Mouse (Mus musculus): ENCODE results near the gene Xrcc1. TPM values are rescaled to one million over a fixed set of nuclear protein-coding genes. Genes with fewer than 3 reads are reported as not detected.

The Xrcc1 gene
- polyA plus RNA-seq (2014; fragmentation: Illumina TruSeq; extraction: RNeasy Lipid Tissue Mini Kit (QIAGEN cat#74804); ENCODE audit: low read depth, low replicate concordance) = 0.74 TPM

DNA sequence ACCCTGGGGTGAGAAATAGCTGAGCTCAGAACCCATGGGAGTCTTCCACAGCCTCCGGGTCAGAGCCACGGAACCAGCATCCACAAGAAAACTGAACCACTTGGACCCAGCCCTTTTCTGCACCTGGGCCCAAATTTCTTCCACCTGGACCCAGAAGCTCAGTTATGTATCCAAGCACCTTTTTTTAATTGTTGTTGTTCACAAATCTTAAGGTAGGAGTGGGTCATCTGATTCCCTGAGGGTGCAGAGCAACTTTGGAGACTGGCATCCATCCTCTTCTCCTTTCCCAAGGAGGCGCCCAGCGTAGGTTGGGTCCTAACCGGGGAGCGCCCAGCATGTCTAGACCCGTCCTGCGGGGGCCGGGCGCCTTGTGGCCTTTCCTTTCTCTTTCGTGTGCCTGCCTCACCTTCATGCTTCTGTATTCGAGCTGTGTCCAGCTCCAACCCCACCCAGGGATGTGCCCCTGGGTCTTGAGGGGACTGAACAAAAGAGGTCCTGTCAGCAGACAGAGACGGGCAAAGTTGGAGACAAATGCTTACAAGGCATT, at the start of gene Xrcc1, which contains the start of gene Pinlyp:
Gene Xrcc1, plus strand, starts transcription at position 222 of the 547 bp plus-strand sequence.
Gene Pinlyp, minus strand, starts transcription at position 51 of the 547 bp plus-strand sequence.

DNA sequence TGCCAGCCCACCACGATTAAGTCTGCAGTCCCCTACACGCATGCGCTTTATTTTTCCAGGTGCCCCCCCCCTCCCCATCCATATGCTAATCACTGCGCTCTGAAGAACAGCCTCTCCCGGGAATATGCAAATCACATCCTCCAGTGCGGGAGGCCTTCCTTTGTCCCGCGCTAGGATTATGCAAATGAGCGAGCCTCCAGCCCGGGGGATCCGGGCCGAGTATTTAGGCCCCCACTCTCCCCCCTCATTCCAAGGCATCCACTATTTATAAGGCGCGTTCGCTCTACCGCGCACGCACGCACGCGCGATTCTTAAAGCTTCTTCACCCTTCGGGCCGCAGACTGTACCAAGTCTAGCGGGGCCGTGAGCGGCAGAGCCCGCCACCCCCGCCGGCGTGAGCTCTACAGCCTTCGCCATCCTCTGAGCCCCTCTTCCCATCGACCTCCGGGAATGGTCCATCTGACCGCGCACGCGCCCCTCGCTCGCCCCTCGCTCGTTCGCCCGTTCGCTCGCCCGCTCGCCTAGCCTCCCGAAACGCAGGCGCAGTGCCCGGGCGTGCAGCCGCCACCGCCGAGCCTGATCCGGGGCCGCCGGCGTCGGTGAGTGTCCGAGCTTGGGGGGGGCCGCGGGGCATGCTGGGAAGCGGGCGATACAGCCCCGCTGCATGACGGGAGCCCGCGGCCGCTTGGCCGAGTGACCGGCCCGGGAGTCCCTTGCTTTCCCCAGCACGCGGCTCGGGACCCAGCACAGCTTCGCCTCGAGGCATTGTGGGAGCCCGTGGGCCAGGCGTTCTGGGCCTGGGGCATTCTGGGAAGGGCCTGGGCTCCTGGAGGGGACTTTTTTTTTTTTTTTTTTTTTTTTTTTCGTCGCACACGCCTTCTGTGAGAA, 39.0 kb upstream of the Xrcc1 start, which contains the start of gene Zfp428:
Gene Zfp428, plus strand, starts transcription at position 169 of the 888 bp plus-strand sequence.

DNA sequence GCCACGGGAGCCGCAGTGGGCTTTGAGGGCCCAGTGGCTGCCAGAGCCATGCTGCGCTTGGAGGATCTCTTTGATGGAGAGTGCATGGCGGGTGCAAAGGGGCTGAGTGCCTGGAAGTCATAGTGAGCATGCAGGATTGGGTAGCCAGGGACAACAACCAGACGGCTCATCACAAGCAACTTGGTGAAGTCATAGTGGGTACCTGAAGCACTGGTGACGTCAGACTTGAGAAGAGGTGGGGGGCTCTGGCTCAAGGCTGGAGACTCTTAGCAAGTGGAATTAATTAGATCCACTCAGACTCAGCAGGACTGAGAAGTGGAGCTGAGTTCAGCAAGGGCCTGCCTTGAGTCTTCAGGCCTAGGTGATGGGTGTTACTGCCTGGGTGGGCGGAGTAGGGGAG, 33.7 kb upstream of the Xrcc1 start, which contains the start of gene AC161166.1:
Gene AC161166.1, minus strand, starts transcription at position 101 of the 400 bp plus-strand sequence.

DNA sequence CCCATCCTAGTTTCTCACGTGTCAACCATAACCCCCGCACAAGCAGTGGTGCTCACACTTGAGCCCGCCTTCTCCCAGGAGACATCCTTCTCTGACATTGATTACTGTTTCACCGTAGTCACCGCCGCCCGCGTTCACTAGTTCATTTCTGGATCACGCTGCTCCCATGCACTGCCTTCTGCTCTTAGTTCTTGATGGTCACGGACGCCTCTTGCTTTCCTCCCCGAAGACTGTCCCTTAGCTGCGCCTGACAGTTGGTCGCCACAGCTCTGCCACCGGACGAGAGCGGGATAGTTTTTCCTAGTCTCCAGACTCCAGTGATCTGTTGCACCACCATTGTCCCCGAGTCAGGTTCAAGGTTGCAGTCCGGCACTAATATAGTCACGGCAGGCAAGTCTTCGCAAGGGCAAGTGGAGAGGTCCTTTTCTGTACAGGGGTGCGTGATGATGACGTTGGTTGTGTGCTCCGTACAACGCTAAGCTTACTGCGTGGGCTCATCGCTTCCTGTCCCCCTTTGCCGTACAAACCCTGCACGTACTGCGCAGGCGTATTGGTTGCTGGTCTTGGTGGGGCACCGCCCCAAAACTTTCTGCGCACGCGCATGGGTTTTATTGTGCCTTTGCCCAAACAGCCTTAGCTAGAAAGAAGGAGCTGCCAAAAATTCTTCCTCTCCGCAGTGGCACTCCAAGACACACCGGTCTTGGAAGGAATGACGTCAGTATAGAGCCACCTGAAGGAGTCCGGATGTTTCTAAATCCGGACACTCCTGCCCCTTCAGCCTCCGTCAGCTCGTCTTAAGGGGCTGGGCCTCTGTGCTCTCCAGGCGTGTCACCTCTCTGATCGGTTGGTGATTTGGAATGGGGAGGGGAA, 15.8 kb upstream of the Xrcc1 start, which contains the start of gene Irgq:
Gene Irgq, plus strand, starts transcription at position 628 of the 870 bp plus-strand sequence.

DNA sequence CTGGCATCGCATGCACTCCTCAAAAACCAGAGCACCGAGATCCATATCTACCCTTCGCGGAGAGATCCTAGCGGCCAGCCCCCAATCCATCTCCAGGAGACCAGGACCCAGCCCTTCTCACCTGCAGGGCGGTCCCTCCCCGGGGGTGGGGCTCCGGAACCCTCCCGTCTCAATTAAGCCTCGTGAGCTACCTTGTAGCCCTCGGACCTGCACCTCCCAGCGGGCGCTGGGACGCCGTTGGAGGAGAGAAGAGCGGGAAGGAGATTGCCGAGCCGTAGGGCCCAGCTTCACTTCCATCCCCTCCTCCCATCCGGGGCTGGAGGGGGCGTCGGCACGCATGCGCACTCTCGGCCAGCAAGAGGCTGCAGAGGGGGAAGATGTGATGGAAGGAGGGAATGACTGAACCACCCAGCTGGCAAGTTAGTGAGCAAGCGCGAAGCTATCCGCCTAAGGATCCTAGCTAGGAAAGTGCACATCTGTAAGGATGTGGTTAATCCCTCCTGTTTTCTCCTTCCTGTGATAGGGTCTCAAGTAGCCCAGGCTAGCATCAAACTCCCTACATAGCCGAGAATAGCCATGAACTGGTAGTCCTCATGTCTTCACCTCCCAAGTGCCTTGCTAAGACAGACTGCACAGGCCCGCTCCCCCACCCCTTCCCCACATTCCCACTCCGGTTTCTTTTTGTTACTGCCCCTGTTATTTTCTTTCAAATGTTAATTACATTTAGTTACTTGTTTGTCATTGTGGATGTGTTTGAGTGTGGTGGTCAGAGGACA, 41.4 kb downstream of the Xrcc1 start, which contains the start of the genes Ethe1 and Zfp575:
Gene Ethe1, plus strand, starts transcription at position 214 of the 776 bp plus-strand sequence.
Gene Zfp575, minus strand, starts transcription at position 312 of the 776 bp plus-strand sequence.

DNA sequence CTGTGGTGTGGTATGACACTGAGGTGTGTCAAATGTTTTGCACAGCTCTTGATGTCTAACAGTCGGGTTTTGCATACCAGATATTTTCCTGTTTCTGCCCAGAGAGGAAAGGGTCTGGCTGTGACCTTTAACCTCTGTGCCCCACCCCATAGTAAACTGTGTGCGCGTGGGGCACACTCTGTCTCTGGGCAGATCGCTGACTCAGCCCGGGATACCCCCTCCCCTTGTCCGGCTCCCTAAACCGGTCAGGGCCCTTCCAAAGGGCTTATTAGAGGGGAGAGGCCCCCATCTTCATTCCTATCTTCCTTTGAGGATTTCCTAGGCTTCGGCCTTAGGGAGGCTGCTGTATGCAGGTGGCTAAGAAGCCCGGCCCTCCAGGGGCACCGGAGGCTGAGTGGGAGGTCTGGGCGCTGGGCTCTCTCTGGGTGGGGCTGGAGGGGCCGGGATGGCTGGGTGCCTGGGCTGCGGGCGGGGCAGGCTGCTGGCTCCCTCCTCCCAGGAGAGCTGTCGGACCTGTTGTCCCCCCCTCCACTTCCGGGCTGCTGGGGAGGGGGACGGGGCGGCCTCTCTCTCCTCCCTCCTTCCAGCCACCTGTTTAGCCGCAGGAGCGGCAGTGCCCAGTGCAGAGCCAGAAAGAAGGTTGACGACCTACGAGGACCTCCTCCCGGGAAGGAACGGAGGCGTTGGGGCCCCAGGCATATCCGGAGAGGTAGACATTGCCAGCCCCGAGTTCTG, 64.2 kb downstream of the Xrcc1 start, which contains the start of gene Phldb3:
Gene Phldb3, plus strand, starts transcription at position 620 of the 735 bp plus-strand sequence.

Other genes starting within 250 kb of the Xrcc1 start
- not detected for gene Zfp61, start 245.1 kb upstream of the Xrcc1 start, polyA plus RNA-seq (2014; fragmentation: Illumina TruSeq; extraction: RNeasy Lipid Tissue Mini Kit (QIAGEN cat#74804); ENCODE audit: low read depth, low replicate concordance)
- 0.87 TPM for gene Zfp94, start 229.6 kb upstream of the Xrcc1 start, polyA plus RNA-seq (2014; fragmentation: Illumina TruSeq; extraction: RNeasy Lipid Tissue Mini Kit (QIAGEN cat#74804); ENCODE audit: low read depth, low replicate concordance)
- not detected for gene Tescl, start 212.4 kb upstream of the Xrcc1 start, polyA plus RNA-seq (2014; fragmentation: Illumina TruSeq; extraction: RNeasy Lipid Tissue Mini Kit (QIAGEN cat#74804); ENCODE audit: low read depth, low replicate concordance)
- not detected for gene Lypd5, start 197.1 kb upstream of the Xrcc1 start, polyA plus RNA-seq (2014; fragmentation: Illumina TruSeq; extraction: RNeasy Lipid Tissue Mini Kit (QIAGEN cat#74804); ENCODE audit: low read depth, low replicate concordance)
- not detected for gene Kcnn4, start 176.0 kb upstream of the Xrcc1 start, polyA plus RNA-seq (2014; fragmentation: Illumina TruSeq; extraction: RNeasy Lipid Tissue Mini Kit (QIAGEN cat#74804); ENCODE audit: low read depth, low replicate concordance)
- gene Smg9, start 146.7 kb upstream of the Xrcc1 start, polyA plus RNA-seq (2014; fragmentation: Illumina TruSeq; extraction: RNeasy Lipid Tissue Mini Kit (QIAGEN cat#74804); ENCODE audit: low read depth, low replicate concordance) = 0.21 TPM
- gene Irgc1, start 94.0 kb upstream of the Xrcc1 start, polyA plus RNA-seq (2014; fragmentation: Illumina TruSeq; extraction: RNeasy Lipid Tissue Mini Kit (QIAGEN cat#74804); ENCODE audit: low read depth, low replicate concordance) = not detected
- not detected for gene Plaur, start 83.8 kb upstream of the Xrcc1 start, polyA plus RNA-seq (2014; fragmentation: Illumina TruSeq; extraction: RNeasy Lipid Tissue Mini Kit (QIAGEN cat#74804); ENCODE audit: low read depth, low replicate concordance)
- gene Cadm4, start 64.3 kb upstream of the Xrcc1 start, polyA plus RNA-seq (2014; fragmentation: Illumina TruSeq; extraction: RNeasy Lipid Tissue Mini Kit (QIAGEN cat#74804); ENCODE audit: low read depth, low replicate concordance) = 0.34 TPM
- gene Zfp428, start 39.3 kb upstream of the Xrcc1 start, polyA plus RNA-seq (2014; fragmentation: Illumina TruSeq; extraction: RNeasy Lipid Tissue Mini Kit (QIAGEN cat#74804); ENCODE audit: low read depth, low replicate concordance) = not detected
- gene AC161166.1, start 33.8 kb upstream of the Xrcc1 start, polyA plus RNA-seq (2014; fragmentation: Illumina TruSeq; extraction: RNeasy Lipid Tissue Mini Kit (QIAGEN cat#74804); ENCODE audit: low read depth, low replicate concordance) = not detected
- gene Irgq, start 15.6 kb upstream of the Xrcc1 start, polyA plus RNA-seq (2014; fragmentation: Illumina TruSeq; extraction: RNeasy Lipid Tissue Mini Kit (QIAGEN cat#74804); ENCODE audit: low read depth, low replicate concordance) = 3.8 TPM
- gene Pinlyp, start 171 bp upstream of the Xrcc1 start, polyA plus RNA-seq (2014; fragmentation: Illumina TruSeq; extraction: RNeasy Lipid Tissue Mini Kit (QIAGEN cat#74804); ENCODE audit: low read depth, low replicate concordance) = not detected
- gene Ethe1, start 41.3 kb downstream of the Xrcc1 start, polyA plus RNA-seq (2014; fragmentation: Illumina TruSeq; extraction: RNeasy Lipid Tissue Mini Kit (QIAGEN cat#74804); ENCODE audit: low read depth, low replicate concordance) = 11.2 TPM
- gene Zfp575, start 41.4 kb downstream of the Xrcc1 start, polyA plus RNA-seq (2014; fragmentation: Illumina TruSeq; extraction: RNeasy Lipid Tissue Mini Kit (QIAGEN cat#74804); ENCODE audit: low read depth, low replicate concordance) = not detected
- 0.29 TPM for gene Phldb3, start 64.5 kb downstream of the Xrcc1 start, polyA plus RNA-seq (2014; fragmentation: Illumina TruSeq; extraction: RNeasy Lipid Tissue Mini Kit (QIAGEN cat#74804); ENCODE audit: low read depth, low replicate concordance)
- not detected for gene Lypd3, start 90.3 kb downstream of the Xrcc1 start, polyA plus RNA-seq (2014; fragmentation: Illumina TruSeq; extraction: RNeasy Lipid Tissue Mini Kit (QIAGEN cat#74804); ENCODE audit: low read depth, low replicate concordance)
- not detected for gene Tex101, start 130.4 kb downstream of the Xrcc1 start, polyA plus RNA-seq (2014; fragmentation: Illumina TruSeq; extraction: RNeasy Lipid Tissue Mini Kit (QIAGEN cat#74804); ENCODE audit: low read depth, low replicate concordance)
- gene BC049730, start 163.0 kb downstream of the Xrcc1 start, polyA plus RNA-seq (2014; fragmentation: Illumina TruSeq; extraction: RNeasy Lipid Tissue Mini Kit (QIAGEN cat#74804); ENCODE audit: low read depth, low replicate concordance) = not detected
- not detected for gene Gm4763, start 180.6 kb downstream of the Xrcc1 start, polyA plus RNA-seq (2014; fragmentation: Illumina TruSeq; extraction: RNeasy Lipid Tissue Mini Kit (QIAGEN cat#74804); ENCODE audit: low read depth, low replicate concordance)
- gene Cd177, start 214.0 kb downstream of the Xrcc1 start, polyA plus RNA-seq (2014; fragmentation: Illumina TruSeq; extraction: RNeasy Lipid Tissue Mini Kit (QIAGEN cat#74804); ENCODE audit: low read depth, low replicate concordance) = not detected
- not detected for gene Ceacam10, start 230.9 kb downstream of the Xrcc1 start, polyA plus RNA-seq (2014; fragmentation: Illumina TruSeq; extraction: RNeasy Lipid Tissue Mini Kit (QIAGEN cat#74804); ENCODE audit: low read depth, low replicate concordance)

All from liver, adult 10 weeks (tissue).